Mouse (Mus musculus): ENCODE data around the gene Pard3. TPM values are rescaled to one million over a fixed set of nuclear protein-coding genes. Genes with fewer than 3 reads are reported as not detected.

Gene Pard3
- total RNA-seq, 2 experiments from 2014 or later = 26.1 to 28.1 TPM

DNA sequence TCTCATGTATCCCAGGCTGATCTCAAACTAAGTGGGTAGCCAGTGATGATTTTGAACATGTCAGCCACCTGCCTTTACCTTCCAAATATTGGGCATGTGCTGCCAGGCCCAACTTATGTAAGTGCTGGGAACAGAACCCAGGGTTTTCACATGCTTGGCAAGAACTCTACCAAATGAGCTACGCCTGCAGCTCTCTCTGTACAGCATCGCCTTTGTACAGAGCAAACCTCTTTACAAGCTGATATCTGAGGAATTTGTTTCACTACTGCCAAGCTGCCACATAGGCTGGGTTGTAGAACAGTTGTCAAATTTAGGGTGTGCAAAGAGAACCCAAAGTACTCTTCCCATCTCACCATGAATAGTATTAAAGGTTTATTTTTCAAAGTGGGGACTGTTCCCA is 416.3 kb downstream of the Pard3 start:
- TF ChIP-seq CTCF (conservative IDR thresholded peaks at IDR 0.05) = no peak
- peak; percentile 41 to 60 for DNase-seq (ENCODE audit: low spot score in 2 of 2)
- H3K27ac ChIP-seq = peak overlapping the region; percentile 82
- H3K4me3 ChIP-seq = no peak overlapping the region

DNA sequence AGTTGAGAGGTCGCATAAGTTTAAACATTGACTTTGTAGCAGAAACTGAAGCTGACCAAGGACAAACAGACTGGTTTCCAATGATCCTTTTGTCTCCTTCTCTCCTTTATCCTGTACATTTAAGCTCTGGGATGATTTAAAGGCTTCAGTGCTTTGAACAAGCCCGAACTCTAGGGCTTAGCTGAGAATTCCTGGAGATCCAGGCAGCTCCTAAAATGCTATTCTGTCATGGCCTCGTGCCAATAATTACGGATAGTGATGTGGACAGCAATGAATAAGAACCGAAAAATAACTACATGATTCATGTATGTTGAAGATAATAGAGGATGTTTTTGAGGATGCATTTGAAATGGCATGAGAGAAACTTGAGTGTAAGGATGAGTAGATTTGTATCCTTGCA is 421.9 kb downstream of the Pard3 start:
- no peak for DNase-seq (ENCODE audit: low spot score in 2 of 2)
- no peak overlapping the region for H3K27ac ChIP-seq
- TF ChIP-seq CTCF (conservative IDR thresholded peaks at IDR 0.05) = no peak
- H3K4me3 ChIP-seq = no peak overlapping the region

DNA sequence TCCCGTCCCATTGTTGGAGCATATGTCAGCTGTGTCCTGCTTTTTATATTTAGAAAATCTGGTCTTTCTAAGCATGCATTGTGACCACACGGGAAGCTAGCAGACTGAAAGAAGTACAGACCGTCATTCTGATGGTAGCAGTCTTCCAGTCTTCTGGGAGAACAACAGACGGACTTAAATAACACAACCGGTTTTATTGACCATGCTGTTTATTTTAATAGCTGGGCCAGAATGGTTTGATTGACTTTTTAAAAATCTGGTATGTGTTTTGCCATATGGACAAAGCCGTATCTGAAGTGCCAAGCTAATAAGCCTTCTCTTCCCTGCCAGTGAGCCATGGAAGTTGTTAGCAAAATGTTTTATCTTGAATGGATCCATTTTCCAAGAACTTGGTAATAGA is 428.3 kb downstream of the Pard3 start:
- no peak overlapping the region for H3K4me3 ChIP-seq
- DNase-seq (ENCODE audit: low spot score in 2 of 2) = peak in 1 of 2 experiments; percentile 16
- peak overlapping the region; percentile 51; the same call in 1 of the 2 replicates for H3K27ac ChIP-seq
- TF ChIP-seq CTCF (conservative IDR thresholded peaks at IDR 0.05) = no peak

DNA sequence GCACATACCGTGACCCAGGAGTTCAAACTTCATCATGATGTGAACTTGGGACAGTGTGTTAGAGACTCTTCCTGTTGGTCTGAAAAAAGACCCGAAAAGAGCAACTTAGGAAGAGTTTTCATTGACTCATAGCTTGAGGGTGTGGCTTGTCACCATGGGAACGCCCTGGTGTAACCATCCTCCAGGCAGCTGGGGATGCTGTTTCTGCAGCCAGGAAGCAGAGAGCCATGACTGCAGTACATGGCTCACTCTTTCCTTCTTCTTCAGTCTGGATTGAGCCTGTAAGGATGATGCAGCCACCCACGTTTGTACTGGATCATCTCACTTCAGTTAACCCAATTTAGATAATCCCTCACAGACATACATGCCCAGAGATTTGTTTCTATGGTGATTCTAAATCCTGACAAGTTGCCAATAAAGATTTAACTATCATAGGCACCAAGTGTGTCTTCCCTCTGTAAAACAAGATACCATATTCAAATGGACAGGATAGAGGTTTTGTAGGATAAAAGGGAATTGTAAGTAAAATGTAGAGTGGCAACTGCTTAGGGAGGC is 431.6 kb downstream of the Pard3 start:
- TF ChIP-seq CTCF (conservative IDR thresholded peaks at IDR 0.05) = no peak
- DNase-seq (ENCODE audit: low spot score in 2 of 2) = no peak
- H3K27ac ChIP-seq = 0 out of 2 replicates have a peak overlapping the region, but pooled peaks have one; percentile 28
- H3K4me3 ChIP-seq = no peak overlapping the region

DNA sequence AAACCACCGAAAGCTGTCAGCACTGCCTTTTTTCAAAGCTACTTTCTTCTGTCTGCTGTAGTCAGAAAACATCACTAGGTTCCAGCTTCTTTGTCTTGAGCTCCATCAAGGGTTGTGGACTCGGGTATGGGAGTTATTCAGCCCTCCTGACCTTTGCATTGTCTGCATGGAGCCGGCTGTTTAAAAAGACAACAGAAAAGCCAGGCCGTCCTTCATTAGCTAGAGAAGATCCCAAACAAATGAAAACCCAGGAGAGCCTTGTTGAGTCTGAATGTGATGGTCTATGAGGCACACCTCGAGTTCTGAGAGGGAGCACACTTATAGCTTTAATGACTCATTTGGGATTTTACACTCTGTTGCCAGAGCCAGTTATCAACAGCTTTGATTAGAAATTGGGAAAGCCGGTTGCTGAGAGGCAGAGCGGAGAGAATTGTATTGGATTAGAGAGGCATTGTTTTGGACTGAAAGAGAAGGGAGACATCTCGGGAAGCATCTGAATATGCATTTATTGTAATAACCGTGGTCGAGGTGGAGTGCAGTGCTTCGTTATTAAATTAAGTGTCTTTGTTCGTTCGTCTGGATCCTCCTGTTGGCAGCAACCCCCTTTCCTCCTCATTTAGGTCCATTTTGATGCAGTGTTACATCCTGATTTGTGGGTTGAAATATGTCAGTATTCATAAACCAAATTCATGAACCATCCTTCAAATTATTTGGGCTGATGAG is 435.5 kb downstream of the Pard3 start:
- DNase-seq (ENCODE audit: low spot score in 2 of 2) = no peak
- no peak for TF ChIP-seq CTCF (conservative IDR thresholded peaks at IDR 0.05)
- Histone ChIP-seq H3K27ac (peak overlapping the region; percentile 65), H3K4me3 (no peak overlapping the region; the same call in 1 of the 2 replicates)

DNA sequence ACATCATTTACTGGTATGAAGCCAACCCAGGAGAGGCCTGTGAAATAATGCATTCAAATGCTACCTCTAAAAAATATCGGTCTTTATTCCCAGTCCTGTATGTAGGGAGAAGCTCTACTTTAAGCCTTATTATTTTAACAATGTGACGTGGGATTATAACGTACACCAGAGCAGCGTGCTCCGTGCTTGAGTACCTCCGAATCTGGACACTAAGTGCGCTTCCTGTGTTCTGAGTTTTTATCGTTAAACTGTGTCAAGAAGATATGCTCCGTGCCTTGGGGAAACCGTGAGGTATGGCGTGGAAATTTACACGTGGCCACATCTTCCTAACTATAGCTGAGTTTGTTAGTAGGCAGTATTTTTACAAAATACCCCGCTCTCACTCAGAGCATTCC is 436.0 kb downstream of the Pard3 start:
- DNase-seq (ENCODE audit: low spot score in 2 of 2) = no peak
- Histone ChIP-seq H3K4me3 (peak overlapping the region; percentile 42), H3K27ac (peak overlapping the region; percentile 65)
- no peak for TF ChIP-seq CTCF (conservative IDR thresholded peaks at IDR 0.05)

DNA sequence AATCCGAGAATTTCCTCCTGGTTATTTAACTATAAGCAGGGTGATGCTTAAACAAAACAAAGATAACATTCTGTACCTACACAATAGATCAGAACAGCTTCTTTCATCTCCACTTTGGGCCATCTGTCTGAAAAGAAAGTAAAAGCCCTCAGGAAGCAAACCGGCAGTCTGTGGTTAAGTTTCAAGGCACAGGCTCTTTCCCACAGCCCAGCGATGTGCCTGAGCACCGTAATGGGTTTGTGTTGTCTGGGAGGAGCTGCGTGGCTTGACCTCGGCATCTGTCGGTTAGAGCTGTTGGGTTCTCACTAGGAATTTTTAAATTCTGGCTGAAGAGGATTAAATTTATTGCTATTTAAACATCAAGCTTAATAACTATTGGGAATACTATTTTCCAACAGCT is 436.5 kb downstream of the Pard3 start:
- no peak for TF ChIP-seq CTCF (conservative IDR thresholded peaks at IDR 0.05)
- H3K4me3 ChIP-seq = peak overlapping the region; percentile 42
- no peak for DNase-seq (ENCODE audit: low spot score in 2 of 2)
- H3K27ac ChIP-seq = peak overlapping the region; percentile 65

DNA sequence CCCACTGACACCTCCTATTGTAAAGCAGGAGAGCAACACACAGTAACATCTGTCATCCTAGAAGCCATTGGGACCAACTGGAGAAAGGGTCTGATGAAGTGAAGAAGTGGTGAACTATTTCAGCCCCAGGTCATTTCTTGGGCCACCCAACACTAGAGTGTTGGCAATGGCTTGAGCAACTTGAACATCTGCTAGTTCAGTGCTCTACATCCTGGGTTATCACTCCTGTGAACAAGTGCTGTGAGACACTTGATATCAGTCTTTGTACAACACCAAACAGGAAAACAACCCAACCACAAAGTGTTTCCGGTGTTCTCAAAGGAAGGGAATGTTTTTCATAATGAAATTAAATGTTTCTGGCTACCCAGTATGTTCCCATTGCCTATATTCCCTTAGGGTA is 438.1 kb downstream of the Pard3 start:
- no peak for DNase-seq (ENCODE audit: low spot score in 2 of 2)
- H3K4me3 ChIP-seq = no peak overlapping the region
- no peak overlapping the region for H3K27ac ChIP-seq
- no peak for TF ChIP-seq CTCF (conservative IDR thresholded peaks at IDR 0.05)

DNA sequence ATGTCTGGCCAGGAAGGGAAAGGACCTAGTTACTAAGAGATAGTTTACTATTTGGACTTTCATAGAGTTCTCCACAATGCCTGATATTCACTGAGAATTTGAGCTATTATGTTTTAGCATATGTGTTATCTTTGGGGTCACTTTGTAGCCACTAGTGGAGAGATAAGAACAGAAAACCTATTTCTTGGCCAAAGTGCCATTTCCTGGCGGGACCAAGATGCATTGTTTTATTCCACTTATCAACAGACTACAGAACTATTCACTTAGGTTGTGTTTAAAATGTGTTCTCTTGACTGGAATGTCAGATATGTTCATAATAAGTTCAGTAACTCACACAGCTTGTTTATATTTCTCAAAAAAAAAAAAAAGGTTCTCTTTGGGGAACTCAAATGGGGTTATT is 441.6 kb downstream of the Pard3 start:
- Histone ChIP-seq H3K27ac (no peak overlapping the region), H3K4me3 (no peak overlapping the region)
- TF ChIP-seq CTCF (conservative IDR thresholded peaks at IDR 0.05) = no peak
- no peak for DNase-seq (ENCODE audit: low spot score in 2 of 2)

DNA sequence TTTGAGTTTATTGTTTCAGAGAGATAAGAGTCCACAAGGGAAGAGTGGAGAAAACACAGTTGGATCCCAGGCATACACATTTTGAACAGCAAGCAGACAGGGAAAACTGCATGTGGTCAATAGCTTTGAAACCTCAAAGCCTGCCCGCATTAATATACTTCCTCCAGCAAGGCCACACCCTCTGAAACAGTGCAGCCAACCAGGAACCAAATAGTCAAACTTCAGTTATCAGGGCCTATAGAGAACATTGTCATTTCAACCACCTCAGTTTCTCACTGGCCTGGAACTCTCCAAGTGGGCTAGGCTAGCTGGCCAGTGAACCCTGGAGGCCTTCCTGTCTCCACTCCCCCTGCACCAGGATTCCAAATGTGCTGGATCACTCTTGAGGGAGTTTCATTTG is 442.6 kb downstream of the Pard3 start:
- no peak for DNase-seq (ENCODE audit: low spot score in 2 of 2)
- H3K27ac ChIP-seq = no peak overlapping the region
- no peak for TF ChIP-seq CTCF (conservative IDR thresholded peaks at IDR 0.05)
- no peak overlapping the region for H3K4me3 ChIP-seq

DNA sequence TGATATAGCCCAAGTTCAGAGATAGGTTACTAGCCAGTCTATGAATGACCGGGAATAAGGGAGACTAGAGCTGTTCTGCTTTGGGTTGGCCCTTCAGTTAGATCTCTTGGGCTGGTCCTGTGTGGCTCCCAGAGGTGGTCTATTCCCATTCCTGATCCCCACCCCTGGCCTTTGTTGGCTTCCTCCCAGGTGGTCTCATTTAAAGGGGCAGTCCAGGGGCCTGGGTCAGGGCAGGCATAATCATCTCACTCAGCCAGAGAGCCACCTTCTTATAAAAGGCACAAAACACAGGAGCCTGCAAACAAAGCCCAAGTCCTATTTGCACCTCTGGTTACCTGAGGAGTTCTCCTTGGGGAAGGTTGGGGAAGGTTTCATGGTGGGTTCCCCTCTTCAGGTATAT is 447.6 kb downstream of the Pard3 start:
- DNase-seq (ENCODE audit: low spot score in 2 of 2) = no peak
- Histone ChIP-seq H3K4me3 (no peak overlapping the region), H3K27ac (no peak overlapping the region)
- TF ChIP-seq CTCF (conservative IDR thresholded peaks at IDR 0.05) = no peak

DNA sequence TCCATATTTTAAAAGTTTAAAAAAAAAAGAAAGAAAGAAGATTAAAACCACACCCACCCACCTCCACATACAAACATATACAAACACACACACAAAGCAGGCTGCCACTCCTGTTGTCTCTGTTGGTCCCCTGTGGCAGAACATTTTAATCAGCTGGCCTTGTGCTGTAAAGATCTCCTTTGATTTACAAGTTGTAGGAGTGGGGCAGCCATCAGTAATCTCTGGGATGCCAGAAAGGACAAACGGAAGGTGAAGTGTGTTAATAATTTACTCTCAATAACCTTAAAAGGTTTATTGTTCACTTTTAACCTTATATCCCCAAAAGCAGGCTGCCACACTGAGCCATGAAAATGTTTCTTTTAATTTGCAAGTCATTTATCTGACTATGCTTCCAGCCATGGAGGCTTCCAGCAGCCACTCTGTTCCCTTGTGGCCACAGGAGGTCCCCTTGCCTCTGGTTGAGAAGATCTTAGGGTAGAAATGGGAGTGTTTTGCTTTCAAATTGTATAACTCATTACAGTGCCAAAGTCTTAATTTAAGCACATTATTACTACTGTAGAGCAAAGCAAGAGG is 448.4 kb downstream of the Pard3 start:
- TF ChIP-seq CTCF (conservative IDR thresholded peaks at IDR 0.05) = peak; percentile 50
- no peak overlapping the region for H3K4me3 ChIP-seq
- DNase-seq (ENCODE audit: low spot score in 2 of 2) = no peak
- H3K27ac ChIP-seq = no peak overlapping the region

DNA sequence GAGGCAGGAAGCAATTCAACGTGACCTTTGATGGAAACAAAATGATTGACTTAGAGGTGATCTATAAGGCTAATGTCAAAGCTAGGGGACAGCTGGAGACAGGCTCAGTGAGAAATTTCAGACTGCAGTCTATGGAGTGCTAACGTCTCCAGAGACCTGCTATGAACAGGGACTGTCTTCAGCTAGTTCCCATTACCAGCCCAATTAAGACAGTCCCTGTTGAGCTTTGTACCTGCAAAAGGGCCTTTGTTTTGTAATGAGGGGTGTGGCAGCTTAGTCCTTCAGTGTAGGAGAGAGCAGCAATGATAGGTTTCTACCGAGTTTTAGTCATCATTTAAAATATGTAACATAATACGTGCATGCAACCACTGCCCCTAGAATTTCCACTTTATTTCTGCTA is 448.9 kb downstream of the Pard3 start:
- DNase-seq (ENCODE audit: low spot score in 2 of 2) = no peak
- Histone ChIP-seq H3K4me3 (no peak overlapping the region), H3K27ac (no peak overlapping the region)
- TF ChIP-seq CTCF (conservative IDR thresholded peaks at IDR 0.05) = no peak
